Mouse (Mus musculus): Measurements from ENCODE around the gene Aqr.

Aqr gene

GRCm38 (mm10) chr2:114136755-114137154 lies 50.1 kb downstream of the Aqr start:
- no peak for DNase-seq (ENCODE audit: low read depth, low spot score)

GRCm38 (mm10) chr2:114135777-114136176 lies 51.0 kb downstream of the Aqr start:
- no peak for DNase-seq (ENCODE audit: low read depth, low spot score)

- no peak for DNase-seq (ENCODE audit: low read depth, low spot score)
Observed at GRCm38 (mm10) chr2:114133355-114133754, 53.5 kb downstream of the Aqr start.

GRCm38 (mm10) chr2:114130657-114131056 lies 56.2 kb downstream of the Aqr start:
- no peak for DNase-seq (ENCODE audit: low read depth, low spot score)

GRCm38 (mm10) chr2:114123304-114123703 lies 63.5 kb downstream of the Aqr start:
- DNase-seq (ENCODE audit: low read depth, low spot score), result no peak

- DNase-seq (ENCODE audit: low read depth, low spot score), result no peak
Observed at GRCm38 (mm10) chr2:114119451-114119850, 67.4 kb downstream of the Aqr start.

- no peak for DNase-seq (ENCODE audit: low read depth, low spot score)
Observed at GRCm38 (mm10) chr2:114117665-114118064, 69.2 kb downstream of the Aqr start.

GRCm38 (mm10) chr2:114117235-114117634 lies 69.6 kb downstream of the Aqr start:
- no peak for DNase-seq (ENCODE audit: low read depth, low spot score)

GRCm38 (mm10) chr2:114115563-114115962 lies 71.3 kb downstream of the Aqr start:
- DNase-seq (ENCODE audit: low read depth, low spot score), result no peak

- DNase-seq (ENCODE audit: low read depth, low spot score), result no peak
Observed at GRCm38 (mm10) chr2:114107288-114108278, 79.2 kb downstream of the Aqr start.

- DNase-seq (ENCODE audit: low read depth, low spot score), result no peak
Observed at GRCm38 (mm10) chr2:114106383-114106782, 80.4 kb downstream of the Aqr start.

- no peak for DNase-seq (ENCODE audit: low read depth, low spot score)
Observed at GRCm38 (mm10) chr2:114102471-114102870, 84.4 kb downstream of the Aqr start.

- no peak for DNase-seq (ENCODE audit: low read depth, low spot score)
Observed at GRCm38 (mm10) chr2:114100834-114101233, 86.0 kb downstream of the Aqr start.

GRCm38 (mm10) chr2:114099816-114100215 lies 87.0 kb downstream of the Aqr start:
- DNase-seq (ENCODE audit: low read depth, low spot score), result no peak

- DNase-seq (ENCODE audit: low read depth, low spot score), result no peak
Observed at GRCm38 (mm10) chr2:114099109-114099508, 87.7 kb downstream of the Aqr start.

GRCm38 (mm10) chr2:114097627-114098026 lies 89.2 kb downstream of the Aqr start:
- no peak for DNase-seq (ENCODE audit: low read depth, low spot score)

- DNase-seq (ENCODE audit: low read depth, low spot score), result no peak
Observed at GRCm38 (mm10) chr2:114096570-114096969, 90.3 kb downstream of the Aqr start.

- DNase-seq (ENCODE audit: low read depth, low spot score), result no peak
Observed at GRCm38 (mm10) chr2:114095348-114095747, 91.5 kb downstream of the Aqr start.

GRCm38 (mm10) chr2:114094696-114095095 lies 92.1 kb downstream of the Aqr start:
- no peak for DNase-seq (ENCODE audit: low read depth, low spot score)

- no peak for DNase-seq (ENCODE audit: low read depth, low spot score)
Observed at GRCm38 (mm10) chr2:114093577-114093976, 93.2 kb downstream of the Aqr start.

- no peak for DNase-seq (ENCODE audit: low read depth, low spot score)
Observed at GRCm38 (mm10) chr2:114089862-114090261, 97.0 kb downstream of the Aqr start.

GRCm38 (mm10) chr2:114087271-114087670 lies 99.6 kb downstream of the Aqr start:
- no peak for DNase-seq (ENCODE audit: low read depth, low spot score)

- no peak for DNase-seq (ENCODE audit: low read depth, low spot score)
Observed at GRCm38 (mm10) chr2:114071876-114072275, 114.9 kb downstream of the Aqr start.
